Mouse (Mus musculus) testis, adult 2 months (tissue): ENCODE results near the gene Arhgap33.

Experiments
- CTCF ChIP-seq: fragments of 200-500 bp; IDR thresholded peaks from 2 replicates; pipeline ENCODE4 v1.5.1; 2012; ENCODE audit warnings: low read depth, mild to moderate bottlenecking, inconsistent platforms, low read length, moderate library complexity; ENCODE audit not compliant: control insufficient read depth, insufficient read depth, insufficient replicate concordance
- POLR2A ChIP-seq: fragments of 200-500 bp; IDR thresholded peaks from 2 replicates; pipeline ENCODE4 v1.6.1; 2012; ENCODE audit warnings: low read depth, mild to moderate bottlenecking, inconsistent platforms, low read length, moderate library complexity; ENCODE audit not compliant: control insufficient read depth

DNA sequence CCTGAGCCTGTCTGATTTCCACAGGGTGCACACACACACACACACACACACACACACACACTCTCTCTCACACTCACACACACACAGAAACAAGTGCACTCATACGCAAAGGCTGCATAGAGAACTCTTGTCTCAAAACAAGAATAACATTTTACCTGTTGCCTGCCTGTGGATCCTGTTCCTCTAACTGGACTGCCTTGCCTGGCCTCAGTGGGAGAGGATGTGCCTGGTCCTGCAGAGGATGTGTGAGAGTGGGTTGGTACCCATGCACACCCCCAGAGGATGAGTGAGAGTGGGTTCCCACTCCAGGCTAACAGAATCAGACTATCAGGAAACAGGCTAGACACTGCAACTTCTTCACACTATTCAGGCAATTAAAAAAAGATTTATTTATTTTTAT is 15.7 kb upstream of the Arhgap33 start:
- no peak for TF ChIP-seq CTCF
- TF ChIP-seq POLR2A = no peak
